Mouse (Mus musculus): ENCODE measurements around the gene Gm36079.
"Not testable (repeated sequence)": the region's sequence is repeated elsewhere in the genome, so short reads cannot be mapped to it uniquely, and the experiment has no call there.

Gm36079 gene

DNA sequence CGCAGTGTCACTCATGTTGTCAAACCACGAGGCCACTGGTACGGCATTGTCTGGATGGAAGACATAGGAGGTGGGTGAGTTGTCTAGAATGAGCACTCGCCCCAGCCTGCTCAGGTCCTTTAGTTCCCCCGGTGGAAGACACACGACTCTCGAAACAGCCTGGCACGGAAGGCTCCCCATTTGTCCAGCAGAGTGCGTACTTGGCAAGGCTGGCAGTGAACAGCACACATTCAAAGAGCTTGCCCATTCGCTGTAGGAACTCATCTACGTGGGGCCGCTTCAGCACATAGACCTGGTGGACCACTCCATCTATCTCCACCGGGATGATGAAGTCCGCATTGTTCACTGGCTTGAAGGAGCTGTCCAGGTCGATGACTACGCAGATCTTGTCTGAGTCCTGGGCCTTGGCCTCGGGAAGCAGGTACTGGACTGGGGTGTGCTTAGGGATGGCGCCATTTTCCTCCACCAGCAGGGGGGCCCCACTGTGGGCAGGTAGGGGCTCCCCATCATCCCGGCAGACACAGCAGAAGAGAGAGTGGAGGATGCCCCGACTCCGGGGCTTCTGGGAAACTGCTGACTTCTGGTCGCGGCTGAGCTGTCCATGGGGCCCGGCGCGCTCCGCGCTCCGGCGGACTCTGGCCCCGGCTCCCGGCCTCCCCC is 11.3 kb downstream of the Gm36079 start:
- not testable (repeated sequence) for DNase-seq (ENCODE audit: low read depth)

DNA sequence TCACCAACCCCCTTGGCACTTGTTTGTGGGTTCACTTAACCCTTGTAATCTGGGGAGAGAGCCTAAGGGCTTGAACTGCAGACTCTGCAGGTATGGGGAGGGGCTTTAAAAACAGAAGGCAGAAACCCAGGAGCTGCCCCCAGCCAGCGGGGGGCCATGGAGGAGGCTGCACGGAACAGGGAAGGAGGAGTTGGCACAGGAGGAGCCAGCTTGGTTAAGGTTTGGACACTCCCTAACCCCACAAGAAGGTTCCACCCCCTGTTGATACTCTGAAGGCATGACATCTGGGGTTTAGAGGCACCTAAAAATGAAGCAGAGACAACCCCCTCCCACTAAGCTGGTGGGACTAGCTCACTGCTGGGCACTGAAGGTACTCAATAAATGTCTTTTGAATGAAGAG is 12.8 kb downstream of the Gm36079 start:
- not testable (repeated sequence) for DNase-seq (ENCODE audit: low read depth)

DNA sequence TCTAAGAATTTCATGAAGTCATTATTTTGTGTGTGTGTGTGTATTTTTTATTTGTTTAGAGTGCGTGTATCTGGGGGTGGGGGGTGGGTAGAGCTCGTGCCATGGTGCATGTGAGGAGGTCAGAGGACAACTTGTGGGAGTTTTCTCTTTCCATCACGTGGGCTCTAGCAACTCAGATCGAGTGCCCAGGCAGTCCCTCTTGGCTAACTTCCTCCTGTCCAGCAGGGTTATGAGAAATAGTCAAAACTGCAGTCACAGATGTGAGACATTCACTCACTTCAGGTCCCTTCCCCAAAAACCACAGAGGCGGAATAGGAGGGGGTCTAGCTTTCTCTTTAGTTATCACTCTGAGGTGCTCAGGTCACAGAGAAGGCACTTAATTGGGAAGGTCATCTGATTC is 13.3 kb downstream of the Gm36079 start:
- not testable (repeated sequence) for DNase-seq (ENCODE audit: low read depth)

DNA sequence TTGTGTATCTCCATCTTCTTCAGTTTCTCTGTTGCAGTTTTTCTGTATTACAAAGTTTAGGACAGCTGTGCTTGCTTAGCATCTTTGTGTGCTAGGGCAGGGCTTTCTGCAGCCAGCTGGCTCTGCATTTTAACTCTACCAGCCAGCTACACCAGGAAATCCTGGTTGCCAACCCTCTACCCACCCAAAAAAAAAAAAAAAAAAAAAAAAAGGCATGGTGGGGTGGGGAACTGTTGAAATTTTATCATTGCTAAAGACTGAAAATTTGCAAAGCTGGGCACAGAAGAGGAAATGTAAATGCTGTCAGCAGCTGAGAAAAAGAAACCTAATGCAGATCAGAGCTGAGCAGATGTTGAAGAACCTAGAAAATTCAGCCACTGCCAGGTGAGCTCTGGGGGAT is 16.7 kb downstream of the Gm36079 start:
- not testable (repeated sequence) for DNase-seq (ENCODE audit: low read depth)

DNA sequence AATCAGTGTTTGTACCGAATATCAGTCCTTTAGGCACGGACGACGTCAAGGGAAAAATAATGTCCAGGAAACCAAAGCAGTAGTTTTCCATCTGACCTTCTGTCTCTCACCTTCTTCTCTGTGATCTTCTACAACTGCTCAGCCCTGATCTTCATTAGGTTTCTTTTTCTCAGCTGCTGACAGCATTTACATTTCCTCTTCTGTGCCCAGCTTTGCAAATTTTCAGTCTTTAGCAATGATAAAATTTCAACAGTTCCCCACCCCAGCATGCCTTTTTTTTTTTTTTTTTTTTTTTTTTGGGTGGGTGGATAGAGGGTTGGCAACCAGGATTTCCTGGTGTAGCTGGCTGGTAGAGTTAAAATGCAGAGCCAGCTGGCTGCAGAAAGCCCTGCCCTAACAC is 27.6 kb downstream of the Gm36079 start:
- not testable (repeated sequence) for DNase-seq (ENCODE audit: low read depth)

DNA sequence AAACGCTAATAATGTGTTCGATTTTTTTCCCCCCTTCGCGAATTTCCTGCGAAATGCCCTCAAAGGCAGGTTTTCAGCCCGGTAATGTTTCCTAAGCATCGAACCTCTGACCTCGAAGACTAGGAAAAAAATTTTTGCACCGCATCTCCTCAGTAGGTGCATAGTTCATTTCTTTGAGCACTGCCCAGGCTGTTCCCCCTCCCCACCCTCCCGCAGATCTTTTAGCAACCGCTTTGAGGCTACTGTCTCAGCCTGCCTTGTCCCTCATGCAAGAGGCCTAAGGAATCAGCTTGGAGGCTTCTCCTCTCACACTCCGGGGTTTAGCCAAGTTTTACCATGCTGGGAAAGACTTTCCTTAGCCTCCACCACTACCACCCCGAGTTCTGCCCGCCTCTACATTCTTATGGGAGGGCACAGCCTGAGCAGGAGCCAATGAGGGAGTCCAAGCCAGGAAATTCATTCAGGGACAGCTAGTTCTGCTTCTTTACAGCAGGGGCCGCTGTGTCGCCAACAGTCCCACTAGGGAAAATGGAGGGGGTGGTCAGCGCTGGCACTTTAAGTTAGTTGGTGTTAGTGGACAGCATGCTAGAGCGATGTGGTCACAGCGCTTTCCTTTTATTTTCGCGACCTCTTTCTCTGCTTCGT is 28.2 kb downstream of the Gm36079 start:
- DNase-seq (ENCODE audit: low read depth): not testable (repeated sequence)

DNA sequence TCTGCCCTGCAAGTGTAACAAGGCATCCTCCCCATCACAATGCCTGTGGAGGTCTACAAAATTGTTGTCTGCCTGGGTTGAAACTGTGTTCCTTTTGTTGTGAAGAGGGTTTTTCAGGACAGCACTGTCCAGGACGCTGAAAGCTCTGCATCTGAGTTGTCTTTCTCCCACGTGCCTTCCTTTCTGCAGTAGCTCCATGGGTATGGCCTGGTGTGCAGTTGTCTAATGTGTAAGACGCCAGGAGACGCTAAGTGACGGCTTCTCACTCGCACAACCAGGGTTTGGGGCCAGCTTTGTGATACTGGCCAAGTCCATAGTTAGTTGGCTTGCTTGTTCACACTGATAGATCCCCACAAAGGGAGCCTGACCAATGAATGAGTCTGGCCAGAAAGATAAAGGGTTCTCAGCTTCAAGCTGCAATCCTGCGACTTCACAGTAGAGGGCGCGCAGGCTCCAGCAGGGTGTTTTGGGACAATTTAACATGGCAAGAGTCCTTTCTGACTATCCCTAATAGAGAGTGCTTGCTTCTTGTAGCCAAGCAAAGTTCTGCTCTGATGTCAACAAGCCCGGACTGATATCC is 34.8 kb downstream of the Gm36079 start:
- DNase-seq (ENCODE audit: low read depth): not testable (repeated sequence)

DNA sequence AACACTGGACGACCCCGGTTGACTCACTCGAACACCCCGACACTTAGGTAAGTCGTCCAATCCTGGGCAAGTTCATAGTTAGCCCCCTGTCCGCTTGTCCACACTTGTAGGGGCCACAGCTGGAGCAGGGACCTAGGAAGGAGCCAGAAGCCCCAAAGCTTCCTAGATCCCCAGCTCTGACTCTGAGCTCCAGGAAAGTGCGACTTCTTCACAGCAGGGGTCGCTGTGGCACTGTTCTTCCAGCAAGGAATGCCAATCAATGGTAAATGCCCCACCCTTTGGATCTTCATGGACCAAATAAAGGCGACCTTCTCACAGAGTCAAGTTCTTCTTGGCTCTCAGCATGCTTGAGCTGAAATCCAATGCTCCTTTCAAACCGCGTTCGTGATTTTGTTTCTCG is 35.5 kb downstream of the Gm36079 start:
- not testable (repeated sequence) for DNase-seq (ENCODE audit: low read depth)
